Mouse (Mus musculus) MEL (cell line): Measurements from ENCODE around the gene Pip5k1c. TPM values are rescaled to one million over a fixed set of nuclear protein-coding genes. Genes with fewer than 3 reads are reported as not detected.
A peak's percentile ranks its signal among the peaks of the same experiment; 100 is the strongest.

ENCODE experiments used
- DNase-seq: peaks from one replicate; pipeline ENCODE4 v3.0.0; 2011; ENCODE audit warnings: low read depth, low spot score
- H3K27ac ChIP-seq: 2 replicates; pipeline ENCODE4 v1.5.1; 2012; ENCODE audit warnings: low read depth, mild to moderate bottlenecking, control low read depth, low read length, moderate library complexity; ENCODE audit not compliant: control insufficient read depth
- H3K27me3 ChIP-seq, 2 experiments: fragments of 150-350 bp in 1 of 2; sonication (generic) in 1 of 2; 2 replicates each; pipeline ENCODE4 v1.6.1; 2012; ENCODE audit warnings: low read length in 2 of 2, mild to moderate bottlenecking in 2 of 2, improper control_type of control experiment in 1 of 2, moderate library complexity in 1 of 2; ENCODE audit not compliant: insufficient read depth in 2 of 2, control insufficient read depth in 1 of 2
- H3K36me3 ChIP-seq, 2 experiments: 2 replicates each; pipeline ENCODE4 v1.6.1; 2012 to 2014; ENCODE audit warnings: low read length in 2 of 2, improper control_type of control experiment in 1 of 2, inconsistent platforms in 1 of 2, mild to moderate bottlenecking in 1 of 2; ENCODE audit not compliant: insufficient read depth in 2 of 2, control insufficient read depth in 1 of 2
- H3K4me1 ChIP-seq, 2 experiments: fragments of 150-350 bp in 1 of 2; sonication (generic) in 1 of 2; 2 replicates each; pipeline ENCODE4 v1.6.1; 2012; ENCODE audit warnings: low read length in 2 of 2, improper control_type of control experiment in 1 of 2, mild to moderate bottlenecking in 1 of 2; ENCODE audit not compliant: insufficient read depth in 2 of 2, control insufficient read depth in 1 of 2
- H3K4me3 ChIP-seq, 2 experiments: fragments of 150-350 bp in 1 of 2; sonication (generic) in 1 of 2; 2 replicates each; pipeline ENCODE4 v1.5.1; 2012; ENCODE audit warnings: low read depth in 2 of 2, low read length in 2 of 2, mild to moderate bottlenecking in 2 of 2, moderate library complexity in 2 of 2, control low read depth in 1 of 2, improper control_type of control experiment in 1 of 2; ENCODE audit not compliant: control insufficient read depth in 1 of 2, insufficient read depth in 1 of 2
- H3K79me2 ChIP-seq: 2 replicates; pipeline ENCODE4 v1.6.1; 2012; ENCODE audit warnings: mild to moderate bottlenecking, low read length, moderate library complexity; ENCODE audit not compliant: control insufficient read depth, poor library complexity, insufficient read depth
- H3K9ac ChIP-seq: 2 replicates; pipeline ENCODE4 v1.6.1; 2012; ENCODE audit warnings: low read depth, mild to moderate bottlenecking, control low read depth, low read length, moderate library complexity; ENCODE audit not compliant: control insufficient read depth, poor library complexity, severe bottlenecking
- H3K9me3 ChIP-seq: fragments of 150-350 bp; sonication (generic); replicated peaks from 2 replicates; pipeline ENCODE4 v1.6.1; 2012; ENCODE audit warnings: mild to moderate bottlenecking, low read length, improper control_type of control experiment, moderate library complexity; ENCODE audit not compliant: insufficient read depth
- BHLHE40 ChIP-seq: IDR thresholded peaks from 2 replicates; pipeline ENCODE4 v1.6.1; 2012; ENCODE audit warnings: low read depth, mild to moderate bottlenecking, inconsistent platforms, low read length, improper control_type of control experiment, borderline replicate concordance
- CHD2 ChIP-seq: IDR thresholded peaks from 2 replicates; pipeline ENCODE4 v1.6.1; 2011; ENCODE audit warnings: low read length, improper control_type of control experiment
- CTCF ChIP-seq, 3 experiments: IDR thresholded peaks in 2 of 3; conservative IDR thresholded peaks in 1 of 3; 2 replicates each; pipeline ENCODE4 v1.5.1; 2011 to 2012; ENCODE audit warnings: low read length in 3 of 3, low read depth in 2 of 3, mild to moderate bottlenecking in 2 of 3, improper control_type of control experiment in 1 of 3, inconsistent platforms in 1 of 3, mixed read lengths in 1 of 3, moderate library complexity in 1 of 3; ENCODE audit not compliant: control insufficient read depth in 1 of 3, insufficient read depth in 1 of 3, poor library complexity in 1 of 3, severe bottlenecking in 1 of 3
- E2F4 ChIP-seq: IDR thresholded peaks from 2 replicates; pipeline ENCODE4 v1.6.1; 2011; ENCODE audit warnings: low read depth, low read length, improper control_type of control experiment, borderline replicate concordance
- ELF1 ChIP-seq: IDR thresholded peaks from 2 replicates; pipeline ENCODE4 v1.6.1; 2014; ENCODE audit warnings: low read depth, mild to moderate bottlenecking, inconsistent platforms, low read length, improper control_type of control experiment, moderate library complexity
- EP300 ChIP-seq, 2 experiments: IDR thresholded peaks; 2 replicates each; pipeline ENCODE4 v1.6.1; 2011; ENCODE audit warnings: improper control_type of control experiment in 2 of 2, low read length in 2 of 2, low read depth in 1 of 2, mild to moderate bottlenecking in 1 of 2
- ETS1 ChIP-seq: IDR thresholded peaks from 2 replicates; pipeline ENCODE4 v1.6.1; 2012; ENCODE audit warnings: low read depth, mild to moderate bottlenecking, inconsistent platforms, low read length, improper control_type of control experiment, moderate library complexity
- GATA1 ChIP-seq: IDR thresholded peaks from 2 replicates; pipeline ENCODE4 v1.6.1; 2011; ENCODE audit warnings: low read depth, low read length, improper control_type of control experiment
- HCFC1 ChIP-seq: IDR thresholded peaks from 2 replicates; pipeline ENCODE4 v1.6.1; 2012; ENCODE audit warnings: low read depth, mild to moderate bottlenecking, inconsistent platforms, low read length, improper control_type of control experiment, moderate library complexity
- KAT2A ChIP-seq: conservative IDR thresholded peaks from 2 replicates; pipeline ENCODE4 v1.6.1; 2012; ENCODE audit warnings: low read depth, low read length, improper control_type of control experiment, inconsistent platforms
- MAFK ChIP-seq: IDR thresholded peaks from 2 replicates; pipeline ENCODE4 v1.6.1; 2011; ENCODE audit warnings: low read depth, mild to moderate bottlenecking, low read length, improper control_type of control experiment, borderline replicate concordance
- MAX ChIP-seq: IDR thresholded peaks from 2 replicates; pipeline ENCODE4 v1.6.1; 2011; ENCODE audit warnings: low read length, improper control_type of control experiment
- MEF2A ChIP-seq: IDR thresholded peaks from 2 replicates; pipeline ENCODE4 v1.6.1; 2014; ENCODE audit warnings: low read depth, mild to moderate bottlenecking, inconsistent platforms, low read length, improper control_type of control experiment; ENCODE audit not compliant: poor library complexity, insufficient replicate concordance, severe bottlenecking; ENCODE audit errors: extremely low read depth
- MYB ChIP-seq: IDR thresholded peaks from 2 replicates; pipeline ENCODE4 v1.6.1; 2011; ENCODE audit warnings: mild to moderate bottlenecking, low read depth, low read length, improper control_type of control experiment
- NRF1 ChIP-seq: IDR thresholded peaks from 2 replicates; pipeline ENCODE4 v1.6.1; 2014; ENCODE audit warnings: low read depth, mild to moderate bottlenecking, inconsistent platforms, low read length, improper control_type of control experiment, moderate library complexity; ENCODE audit not compliant: poor library complexity, insufficient read depth, severe bottlenecking
- POLR2A ChIP-seq, 2 experiments: IDR thresholded peaks; 2 replicates each; pipeline ENCODE4 v1.6.1; 2011 to 2012; ENCODE audit warnings: low read length in 2 of 2, mild to moderate bottlenecking in 2 of 2, control low read depth in 1 of 2, improper control_type of control experiment in 1 of 2, low read depth in 1 of 2, moderate library complexity in 1 of 2; ENCODE audit not compliant: control insufficient read depth in 1 of 2, insufficient read depth in 1 of 2, poor library complexity in 1 of 2
- POLR2AphosphoS2 ChIP-seq: IDR thresholded peaks from 2 replicates; pipeline ENCODE4 v1.6.1; 2011; ENCODE audit warnings: low read length, improper control_type of control experiment
- RAD21 ChIP-seq: IDR thresholded peaks from 2 replicates; pipeline ENCODE4 v1.6.1; 2011; ENCODE audit warnings: mild to moderate bottlenecking, low read depth, low read length, improper control_type of control experiment
- SIN3A ChIP-seq: IDR thresholded peaks from 2 replicates; pipeline ENCODE4 v1.6.1; 2012; ENCODE audit warnings: low read length, improper control_type of control experiment, inconsistent platforms
- SMC3 ChIP-seq: IDR thresholded peaks from 2 replicates; pipeline ENCODE4 v1.6.1; 2011; ENCODE audit warnings: low read depth, low read length, improper control_type of control experiment
- TAL1 ChIP-seq: IDR thresholded peaks from 2 replicates; pipeline ENCODE4 v1.6.1; 2012; ENCODE audit warnings: mild to moderate bottlenecking, inconsistent platforms, low read length, moderate library complexity, mixed read lengths
- TBP ChIP-seq: IDR thresholded peaks from 2 replicates; pipeline ENCODE4 v1.8.0; 2011; ENCODE audit warnings: low read depth, low read length, improper control_type of control experiment
- UBTF ChIP-seq: IDR thresholded peaks from 2 replicates; pipeline ENCODE4 v1.6.1; 2012; ENCODE audit warnings: low read depth, mild to moderate bottlenecking, inconsistent platforms, low read length, improper control_type of control experiment, moderate library complexity, borderline replicate concordance; ENCODE audit not compliant: insufficient read depth
- USF1 ChIP-seq: IDR thresholded peaks from 2 replicates; pipeline ENCODE4 v1.6.1; 2014; ENCODE audit warnings: low read depth, mild to moderate bottlenecking, inconsistent platforms, low read length, improper control_type of control experiment, moderate library complexity
- ZNF384 ChIP-seq: IDR thresholded peaks from 2 replicates; pipeline ENCODE4 v1.6.1; 2012; ENCODE audit warnings: low read depth, mild to moderate bottlenecking, inconsistent platforms, low read length, improper control_type of control experiment
- polyA plus RNA-seq, 2 experiments: library from polyadenylated mRNA; stranded (reverse) in 1 of 2; unstranded in 1 of 2; fragments of >175 nt in 1 of 2; fragments of >200 nt in 1 of 2; gene quantifications; 2 replicates each; pipeline versions ENCODE4 v1.2.1 to v1.2.4; 2012; ENCODE audit warnings: low replicate concordance in 2 of 2, low read depth in 1 of 2; ENCODE audit not compliant: insufficient read length in 2 of 2, insufficient read depth in 1 of 2, missing spikeins in 1 of 2
- total RNA-seq: library from RNA; depleted of rRNA; stranded (reverse); fragments of 300-350 nt; gene quantifications from 2 replicates; pipeline ENCODE4 v1.2.3, GENCODE M21; 2012

Gene Pip5k1c
- total and polyA plus RNA-seq, 3 experiments = 14.4 to 40.5 TPM; not detected in 1

DNA sequence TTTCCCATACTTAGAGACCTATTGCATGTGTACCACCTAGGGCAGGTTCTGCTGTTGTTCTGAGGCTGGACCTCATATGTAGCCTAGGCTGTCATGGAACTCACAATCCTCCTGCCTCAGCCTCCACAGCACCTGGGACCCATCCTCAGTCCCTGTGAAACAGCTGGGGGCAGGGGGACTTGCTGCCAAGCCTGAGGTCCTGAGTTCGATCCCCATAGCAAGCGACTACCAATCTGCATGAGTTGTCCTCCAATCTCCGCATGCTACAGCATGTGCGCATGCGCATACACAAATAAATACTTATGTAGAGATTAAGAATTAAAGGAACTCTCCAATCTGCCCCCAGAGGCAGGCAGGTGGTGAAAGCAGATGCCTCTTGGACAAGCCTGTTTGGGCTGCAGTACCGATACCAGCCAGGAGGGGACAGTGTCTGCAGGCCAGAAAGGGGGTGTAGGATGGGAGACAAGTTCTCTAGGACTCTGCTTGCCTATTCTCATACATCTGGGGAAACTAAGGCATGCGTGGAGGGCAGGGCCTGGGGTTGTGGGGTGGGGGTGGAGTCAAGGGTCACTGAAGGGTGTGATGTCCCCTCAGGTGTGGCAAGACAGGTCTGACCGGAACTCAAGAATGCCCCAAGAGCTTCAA is 5.1 kb upstream of the Pip5k1c start (continued):
- TF ChIP-seq UBTF = no peak
- no peak for TF ChIP-seq MAX

DNA sequence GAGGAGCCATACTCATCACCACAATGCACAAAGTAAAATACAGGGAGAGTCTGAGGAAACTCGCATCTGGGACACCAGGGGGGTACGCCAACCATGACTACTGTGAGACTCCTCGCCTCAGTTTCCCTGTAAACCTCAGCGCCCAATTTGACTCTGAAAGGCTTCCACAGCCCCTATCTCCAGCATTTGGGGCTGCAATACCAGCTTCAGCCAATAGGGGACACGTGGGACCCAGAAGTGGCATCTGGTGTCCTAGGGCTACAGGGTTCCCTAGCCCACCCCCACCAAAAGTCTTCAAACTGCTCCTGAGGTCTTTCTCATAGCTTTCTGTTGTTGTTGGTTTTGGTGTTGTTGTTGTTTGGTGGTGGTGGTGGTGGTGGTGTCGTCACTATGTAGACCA is 4.2 kb upstream of the Pip5k1c start:
- no peaks in the 10 kb centered on the region for H3K27me3 ChIP-seq
- H3K4me3 ChIP-seq = no peak overlapping the region
- peaks cover 5% of the 10 kb centered on the region for H3K79me2 ChIP-seq
- H3K36me3 ChIP-seq = peaks cover 0 to 16% of the 10 kb centered on the region in 2 experiments; a peak in 2 of 4 replicates
- no peaks in the 10 kb centered on the region for H3K9me3 ChIP-seq
- H3K4me1 ChIP-seq = peaks cover 9 to 21% of the 10 kb centered on the region in 2 experiments
- peak; percentile 65 for DNase-seq
- H3K9ac ChIP-seq = no peak overlapping the region
- H3K27ac ChIP-seq = no peak overlapping the region
- TF ChIP-seq E2F4 = no peak
- TF ChIP-seq CTCF (IDR thresholded peaks at IDR 0.05 in 2 of 3, conservative IDR thresholded peaks at IDR 0.05 in 1 of 3; ENCODE audit: control insufficient read depth in 1 of 3, insufficient read depth in 1 of 3, low read depth in 2 of 3, low read length in 3 of 3, poor library complexity in 1 of 3, severe bottlenecking in 1 of 3) = peak; percentile 63 to 83 (median 65)
- TF ChIP-seq SMC3 = peak; percentile 14; the same call in 1 of the 2 replicates
- no peak for TF ChIP-seq TAL1
- no peak for TF ChIP-seq GATA1
- TF ChIP-seq ELF1 = no peak
- no peak for TF ChIP-seq BHLHE40
- TF ChIP-seq ETS1 = no peak
- TF ChIP-seq POLR2AphosphoS2 = no peak
- no peak for TF ChIP-seq UBTF
- TF ChIP-seq EP300 (IDR thresholded peaks at IDR 0.05; ENCODE audit: low read depth in 1 of 2, low read length in 2 of 2) = no peak
- TF ChIP-seq POLR2A (IDR thresholded peaks at IDR 0.05; ENCODE audit: control insufficient read depth in 1 of 2, insufficient read depth in 1 of 2, low read depth in 1 of 2, low read length in 2 of 2, poor library complexity in 1 of 2) = no peak
- no peak for TF ChIP-seq HCFC1
- no peak for TF ChIP-seq ZNF384
- TF ChIP-seq CHD2 = no peak
- TF ChIP-seq KAT2A = no peak
- no peak for TF ChIP-seq TBP
- no peak for TF ChIP-seq MAFK
- no peak for TF ChIP-seq MYB
- no peak for TF ChIP-seq USF1
- TF ChIP-seq MEF2A = no peak
- no peak for TF ChIP-seq NRF1
- TF ChIP-seq RAD21 = peak; percentile 11
- peak; percentile 22; the same call in 1 of the 2 replicates for TF ChIP-seq MAX
- no peak for TF ChIP-seq SIN3A
